Mouse (Mus musculus) fibroblast of lung, adult 2 months (primary cell): Measurements from ENCODE around the gene Pknox2.

Source experiments
- DNase-seq: peaks from one replicate; pipeline ENCODE4 v3.0.0-alpha.2; 2011; ENCODE audit warnings: low read depth

The Pknox2 gene

DNA sequence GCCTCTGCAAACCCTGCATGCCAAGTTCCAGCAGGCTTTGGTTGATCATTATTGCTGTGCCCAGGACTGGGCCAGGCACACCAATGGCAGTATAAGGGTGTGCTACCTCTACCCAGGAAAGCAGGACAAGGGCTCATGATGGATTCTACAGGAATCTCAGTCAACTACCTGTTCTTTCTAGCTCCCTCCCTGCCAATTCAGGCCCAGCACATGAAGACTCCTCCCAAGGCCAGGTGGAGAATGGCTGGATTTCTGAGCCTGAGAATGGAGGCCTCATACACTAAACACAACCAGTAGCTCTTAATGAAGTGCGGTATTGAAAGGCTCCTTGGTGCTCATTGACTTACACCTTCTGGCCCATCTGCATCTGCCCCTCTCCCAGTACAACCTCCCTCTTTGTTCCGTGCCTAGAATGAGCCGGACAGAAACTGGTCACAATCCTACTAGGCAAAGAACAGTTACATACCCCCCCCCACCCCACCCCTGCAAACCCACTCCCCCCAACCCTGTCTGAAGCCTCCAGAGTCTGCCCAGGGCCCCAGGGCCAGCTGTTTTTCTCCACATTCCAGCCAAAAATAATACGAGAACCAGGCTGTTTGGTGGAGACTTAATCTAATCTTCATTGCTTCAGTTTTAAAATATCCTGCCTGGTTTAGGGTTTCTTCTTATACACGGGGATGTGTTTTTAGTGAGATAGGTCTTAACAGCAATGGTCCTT lies 6.6 kb downstream of the Pknox2 start:
- no peak for DNase-seq

GRCm38 (mm10) chr9:37139514-37139913 lies 7.7 kb downstream of the Pknox2 start:
- DNase-seq, result no peak

DNA sequence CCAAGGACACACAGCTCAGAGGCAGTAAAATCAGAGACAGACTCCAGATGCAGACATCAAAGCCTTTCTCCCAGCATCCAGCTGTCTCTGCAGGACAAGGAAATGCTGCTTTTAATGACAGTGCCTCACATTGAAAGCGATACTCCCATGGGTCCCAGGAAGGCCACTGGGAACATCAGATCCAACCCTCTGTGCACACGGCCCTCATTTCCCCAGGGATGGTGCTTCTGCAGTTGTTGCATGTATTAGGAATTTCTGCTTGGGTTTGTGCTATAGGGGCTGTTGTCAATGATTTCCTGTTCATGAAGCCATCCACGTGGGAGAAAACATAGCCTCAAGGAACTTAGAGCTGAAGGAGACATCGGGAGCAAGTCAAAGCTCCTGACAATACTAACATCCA lies 8.3 kb downstream of the Pknox2 start:
- no peak for DNase-seq

DNA sequence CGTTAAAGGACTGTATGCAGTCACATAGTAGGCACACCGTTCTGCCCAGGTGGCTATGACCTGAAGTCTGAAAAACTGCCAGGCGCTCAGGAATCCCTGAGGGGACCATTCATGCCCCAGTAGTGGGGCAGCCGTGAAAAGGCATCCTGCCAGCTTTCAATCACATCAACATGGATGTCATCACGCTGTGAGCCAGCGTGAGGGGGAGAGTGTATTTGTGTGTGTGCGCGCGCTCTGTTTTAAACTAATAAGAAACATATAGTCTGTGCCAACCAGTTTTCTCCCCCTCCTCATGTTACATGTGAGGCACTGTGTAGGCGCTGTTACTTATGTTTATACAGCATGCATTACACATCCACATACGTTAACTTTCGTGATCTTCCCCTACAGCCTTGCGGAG lies 10.9 kb downstream of the Pknox2 start:
- DNase-seq, result no peak

DNA sequence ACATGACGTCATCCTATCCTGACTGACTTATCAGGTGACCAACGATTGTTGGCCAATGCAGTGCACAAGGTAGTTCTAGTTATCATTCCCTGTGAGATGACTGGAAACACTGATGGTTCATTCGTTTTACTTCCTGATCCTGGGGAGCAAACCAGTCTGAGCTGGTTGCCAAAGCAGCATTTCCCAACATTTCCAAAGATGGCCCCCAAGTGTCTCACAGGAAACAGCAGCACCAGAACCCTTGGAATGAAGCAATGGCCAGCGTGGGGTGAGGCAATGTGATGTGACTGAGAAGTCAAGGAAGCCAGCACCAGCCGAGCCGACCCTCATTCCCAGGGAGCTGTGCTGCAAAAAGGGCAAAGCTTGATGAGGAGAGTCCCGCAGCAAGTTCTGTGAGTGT lies 13.7 kb downstream of the Pknox2 start:
- no peak for DNase-seq

GRCm38 (mm10) chr9:37129046-37129445 lies 18.2 kb downstream of the Pknox2 start:
- no peak for DNase-seq

GRCm38 (mm10) chr9:37126197-37126596 lies 21.0 kb downstream of the Pknox2 start:
- no peak for DNase-seq

DNA sequence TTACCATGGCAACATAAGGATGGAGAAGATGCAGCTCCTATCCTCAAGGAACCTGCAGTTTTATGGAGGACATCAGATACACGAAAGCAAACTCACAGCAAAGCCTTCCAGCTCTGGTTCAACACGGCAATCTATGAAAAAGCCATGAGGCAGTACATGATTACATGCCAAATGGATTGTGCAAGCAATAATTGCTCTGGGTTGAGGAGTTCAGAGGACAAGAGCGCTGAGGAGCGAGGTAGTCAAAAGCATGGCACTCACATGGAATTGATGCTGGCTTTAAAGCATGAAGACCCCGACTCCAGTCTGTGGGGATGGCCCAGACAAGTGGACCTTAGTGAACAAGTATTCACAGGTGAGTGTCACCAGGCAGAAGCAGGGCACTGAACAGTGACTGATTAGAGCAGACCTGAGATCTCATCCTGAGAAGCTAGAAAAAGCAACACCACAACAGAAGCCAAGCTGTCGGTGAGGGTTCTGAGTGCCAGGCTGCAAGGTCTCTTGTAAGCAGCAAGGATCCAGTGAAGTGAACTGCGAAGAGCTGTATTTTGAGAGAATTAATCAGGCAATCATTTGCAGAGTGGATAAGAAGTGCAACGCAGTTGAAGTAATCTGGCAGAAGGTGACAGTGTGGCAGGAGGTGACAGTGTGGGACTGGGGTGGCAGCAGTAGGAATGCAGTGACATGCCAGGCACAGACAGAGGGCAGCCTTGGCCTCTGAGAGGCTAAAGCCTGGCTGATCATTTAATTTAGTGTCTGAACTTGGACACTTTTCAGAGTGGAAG lies 22.3 kb downstream of the Pknox2 start:
- DNase-seq, result no peak

GRCm38 (mm10) chr9:37123384-37123783 lies 23.8 kb downstream of the Pknox2 start:
- DNase-seq, result no peak

GRCm38 (mm10) chr9:37122971-37123370 lies 24.2 kb downstream of the Pknox2 start:
- DNase-seq, result no peak

DNA sequence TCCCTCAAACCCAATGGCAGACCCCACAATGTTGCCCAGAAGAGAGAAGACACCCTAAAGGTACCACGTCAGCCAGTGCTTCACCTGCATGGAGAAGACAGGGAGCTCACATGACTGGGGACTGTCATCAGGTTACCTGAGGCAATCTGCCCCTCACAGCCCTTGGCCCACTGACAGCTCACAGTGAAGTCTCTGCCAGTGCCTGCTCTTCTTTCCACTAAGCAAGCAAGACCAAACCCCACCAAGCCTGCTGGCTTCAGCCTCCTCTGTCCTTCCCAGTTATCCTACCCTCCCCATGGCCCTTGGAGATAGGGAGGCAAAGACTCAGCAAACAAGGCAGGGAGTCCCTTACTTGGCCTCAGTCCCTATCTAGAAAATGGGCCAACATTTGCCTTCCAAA lies 24.8 kb downstream of the Pknox2 start:
- no peak for DNase-seq

DNA sequence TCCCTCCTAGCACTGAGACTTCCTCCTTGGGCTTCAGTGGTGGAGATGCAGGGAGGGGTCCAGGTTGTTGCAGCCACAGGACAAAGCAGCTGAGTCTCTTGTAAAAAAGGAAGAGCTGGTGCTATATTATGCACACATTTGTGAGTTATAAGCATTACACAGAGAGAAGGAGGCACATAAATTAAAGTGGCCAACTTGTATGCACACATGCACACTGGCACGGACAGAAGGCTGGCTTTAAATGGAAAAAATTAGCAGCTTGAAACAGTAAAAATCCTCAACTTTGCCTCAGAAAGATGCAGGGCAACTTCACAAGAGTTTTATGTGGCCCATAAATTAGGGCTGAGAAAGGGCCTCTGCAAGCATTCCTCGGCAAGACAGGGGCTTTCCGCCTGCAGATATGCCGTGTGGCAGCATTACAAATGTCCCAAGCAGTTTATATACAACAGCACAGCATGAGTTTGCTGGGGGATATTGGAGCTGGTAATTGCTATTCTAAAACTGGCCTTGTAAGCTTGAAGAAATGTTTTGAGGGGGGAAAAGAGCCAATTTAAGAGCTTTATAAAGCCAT lies 25.4 kb downstream of the Pknox2 start:
- DNase-seq, result no peak

DNA sequence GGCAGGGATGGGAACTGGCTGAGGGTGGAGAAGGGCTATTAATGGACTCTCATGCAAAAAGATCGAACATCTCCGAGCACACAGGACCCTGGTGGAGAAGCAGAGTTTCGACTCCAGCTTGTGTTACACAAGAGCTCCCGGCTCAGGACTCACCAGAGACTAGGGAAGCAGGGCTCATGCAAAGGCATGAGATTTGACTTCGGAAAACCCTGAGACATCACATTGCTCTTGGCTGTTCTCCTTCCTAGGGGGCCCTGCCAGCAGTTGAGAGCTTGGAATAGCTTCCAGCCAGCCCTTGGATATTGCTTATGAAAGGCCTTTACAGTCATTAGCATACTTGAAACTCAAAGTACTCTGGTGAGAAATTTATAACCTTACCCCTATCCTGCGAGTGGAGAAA lies 26.4 kb downstream of the Pknox2 start:
- DNase-seq, result peak; percentile 77

GRCm38 (mm10) chr9:37117529-37117928 lies 29.7 kb downstream of the Pknox2 start:
- no peak for DNase-seq

GRCm38 (mm10) chr9:37116632-37117413 lies 30.4 kb downstream of the Pknox2 start:
- no peak for DNase-seq

- DNase-seq, result no peak
Observed at GRCm38 (mm10) chr9:37115820-37116219, 31.4 kb downstream of the Pknox2 start.

DNA sequence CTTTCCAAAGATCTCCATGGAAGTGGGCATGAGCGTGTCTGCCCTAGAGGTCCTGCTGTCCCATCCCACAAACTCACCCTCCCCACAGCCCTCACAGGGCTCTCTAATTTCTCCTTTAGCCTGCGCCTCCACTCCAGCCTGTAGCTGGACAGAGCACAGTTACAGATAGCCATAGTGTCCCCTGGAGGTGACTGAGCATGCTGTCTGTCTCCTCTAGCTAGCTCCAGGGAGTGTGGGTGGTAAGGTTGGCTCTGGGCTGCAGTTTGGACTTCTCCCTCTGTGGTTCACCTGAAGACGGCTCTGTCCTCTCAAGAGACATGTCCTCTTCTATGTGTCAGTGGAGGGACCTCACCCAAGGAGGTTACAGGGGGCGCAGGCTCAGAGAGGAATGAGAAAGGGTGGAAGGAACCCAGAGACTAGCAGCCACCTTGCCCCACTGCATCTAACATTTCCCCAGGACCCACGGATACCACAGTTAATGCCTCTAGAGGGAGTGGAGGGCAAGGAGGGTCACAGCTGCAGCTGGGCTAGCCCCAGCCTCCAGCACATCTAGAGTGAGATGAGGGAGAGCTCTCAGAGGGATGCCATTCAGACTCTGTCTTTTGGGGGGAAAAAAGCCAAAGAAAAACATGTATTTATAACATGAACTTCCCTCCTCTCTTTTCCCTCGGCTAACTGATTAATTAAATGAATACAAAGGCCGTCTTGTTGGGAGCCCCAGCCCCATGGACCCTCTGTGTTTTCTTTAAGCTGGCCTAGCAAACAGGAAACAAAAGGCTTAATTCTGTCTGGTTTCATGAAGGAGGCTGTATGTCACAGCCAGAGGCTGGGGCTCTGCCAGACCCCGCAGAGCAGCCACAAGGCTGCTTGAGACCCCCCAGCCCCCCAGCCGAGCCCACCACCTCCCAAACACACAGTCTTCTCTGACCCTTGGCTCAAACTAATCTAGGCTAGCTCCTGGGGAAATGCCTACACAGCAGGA lies 32.6 kb downstream of the Pknox2 start:
- no peak for DNase-seq

DNA sequence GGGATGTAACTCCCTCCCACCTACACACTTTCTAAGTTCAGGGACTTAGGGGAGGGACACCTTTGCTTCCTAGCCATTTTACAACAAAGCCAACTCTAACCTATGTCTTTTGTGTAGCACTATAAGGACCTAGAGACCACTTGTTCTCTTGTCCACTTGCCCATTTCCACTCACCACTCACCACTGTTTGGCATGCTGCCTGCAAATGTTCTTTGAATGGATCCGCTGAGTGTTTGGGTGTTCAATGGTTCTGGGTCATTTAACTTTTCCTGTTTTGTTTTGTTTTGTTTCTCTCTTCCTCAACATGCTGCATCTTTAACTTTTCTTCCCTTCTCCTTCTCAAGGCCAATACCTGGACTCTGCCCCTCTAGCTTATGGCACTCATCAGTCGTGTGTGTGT lies 39.7 kb downstream of the Pknox2 start:
- no peak for DNase-seq

DNA sequence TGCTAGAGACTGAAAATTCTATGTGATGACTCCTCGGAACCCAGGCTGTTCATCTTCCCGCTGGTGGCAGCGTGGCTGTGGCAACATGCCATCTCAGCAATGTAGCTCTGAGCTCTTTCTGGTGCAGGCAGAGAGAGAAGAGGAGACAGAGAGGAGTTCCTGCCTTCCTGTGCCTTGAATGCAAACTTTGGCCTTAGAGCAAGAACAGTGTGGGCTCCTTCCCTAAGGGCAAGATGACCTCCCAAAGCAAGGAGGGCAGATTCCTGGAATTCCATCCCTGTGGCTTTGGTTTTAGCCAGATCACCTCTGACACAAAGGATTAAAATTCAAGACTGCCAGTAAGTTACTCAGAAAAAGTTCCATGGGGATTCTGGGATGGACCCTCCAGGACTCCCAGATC lies 40.4 kb downstream of the Pknox2 start:
- no peak for DNase-seq

GRCm38 (mm10) chr9:37104249-37104648 lies 43.0 kb downstream of the Pknox2 start:
- no peak for DNase-seq

- DNase-seq, result no peak
Observed at GRCm38 (mm10) chr9:37103778-37104177, 43.4 kb downstream of the Pknox2 start.
